Mouse (Mus musculus): ENCODE results near the gene Jund.
A peak's percentile ranks its signal among the peaks of the same experiment; 100 is the strongest.

Jund gene

DNA sequence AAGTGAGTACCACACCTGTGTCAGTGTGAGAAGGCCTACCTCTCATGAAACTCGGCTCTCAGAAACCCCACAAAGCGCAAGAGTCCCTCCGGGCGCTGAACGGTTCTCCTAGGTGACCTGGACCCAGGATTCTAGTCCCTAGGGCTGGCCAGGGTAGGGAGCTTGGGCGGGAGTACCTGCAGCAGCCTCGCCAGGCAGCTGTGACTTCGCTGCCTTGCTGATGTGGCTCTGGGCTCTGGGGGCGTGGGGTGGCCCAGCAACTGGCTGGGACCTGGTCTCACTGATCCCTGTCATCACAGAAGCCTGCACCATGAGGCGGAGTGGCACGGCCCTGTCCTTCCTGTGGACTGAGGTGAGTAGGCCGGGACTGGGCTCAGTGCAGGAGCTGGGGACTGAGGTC lies 25.5 kb downstream of the Jund start:
- DNase-seq (ENCODE audit: low spot score in 2 of 2), result no peak

DNA sequence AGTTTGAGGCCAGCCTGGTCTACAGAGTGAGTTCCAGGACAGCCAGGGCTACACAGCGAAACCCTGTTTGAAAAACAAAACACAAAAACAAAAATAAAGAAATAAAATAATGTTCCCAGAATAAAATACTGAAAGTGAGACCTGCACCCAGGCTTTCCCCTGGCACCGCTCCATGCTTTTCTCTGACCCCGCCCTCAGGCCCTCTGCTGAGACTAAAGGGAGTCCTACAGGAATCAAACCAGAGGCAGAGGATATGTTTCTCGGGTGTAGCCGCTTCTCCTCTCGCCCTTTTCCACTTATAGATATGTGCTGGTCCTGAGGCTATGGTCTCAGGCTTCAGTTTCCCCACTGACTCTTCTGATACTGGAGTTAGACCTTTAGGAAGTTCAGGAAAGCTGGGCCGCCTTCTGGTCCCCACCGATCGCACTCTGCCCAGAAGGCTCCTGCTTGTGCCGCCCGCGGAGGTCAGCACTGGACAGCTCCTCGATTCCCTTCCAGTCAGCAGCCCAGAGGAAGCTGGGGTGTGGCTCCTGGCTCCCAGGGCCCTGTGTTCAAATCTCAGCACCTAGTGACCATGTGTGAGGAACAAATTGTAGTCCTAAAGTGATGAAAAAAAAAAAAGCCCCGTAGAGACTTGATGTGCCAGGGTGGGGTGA lies 27.2 kb downstream of the Jund start:
- no peak for DNase-seq (ENCODE audit: low spot score in 2 of 2)

DNA sequence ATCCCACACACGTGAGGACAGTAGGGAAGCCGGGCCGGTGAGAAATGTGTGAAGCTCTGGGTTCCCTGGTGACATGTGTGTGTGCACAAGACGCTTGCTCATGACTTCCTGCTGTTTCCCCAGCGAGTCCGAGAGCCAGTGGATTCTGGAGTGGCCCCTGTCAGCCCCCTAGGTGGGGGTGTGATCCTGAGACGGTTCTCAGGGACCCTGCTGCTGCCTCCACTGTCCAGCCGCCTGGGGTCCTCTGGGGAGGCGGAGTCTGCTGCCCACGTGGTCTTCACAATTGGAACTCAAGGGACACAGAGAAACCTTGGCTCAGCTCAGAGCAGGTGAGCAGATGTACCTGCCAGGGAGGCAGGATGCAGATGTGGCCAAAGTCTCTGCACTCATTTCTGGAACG lies 28.0 kb downstream of the Jund start:
- DNase-seq (ENCODE audit: low spot score in 2 of 2), result no peak

DNA sequence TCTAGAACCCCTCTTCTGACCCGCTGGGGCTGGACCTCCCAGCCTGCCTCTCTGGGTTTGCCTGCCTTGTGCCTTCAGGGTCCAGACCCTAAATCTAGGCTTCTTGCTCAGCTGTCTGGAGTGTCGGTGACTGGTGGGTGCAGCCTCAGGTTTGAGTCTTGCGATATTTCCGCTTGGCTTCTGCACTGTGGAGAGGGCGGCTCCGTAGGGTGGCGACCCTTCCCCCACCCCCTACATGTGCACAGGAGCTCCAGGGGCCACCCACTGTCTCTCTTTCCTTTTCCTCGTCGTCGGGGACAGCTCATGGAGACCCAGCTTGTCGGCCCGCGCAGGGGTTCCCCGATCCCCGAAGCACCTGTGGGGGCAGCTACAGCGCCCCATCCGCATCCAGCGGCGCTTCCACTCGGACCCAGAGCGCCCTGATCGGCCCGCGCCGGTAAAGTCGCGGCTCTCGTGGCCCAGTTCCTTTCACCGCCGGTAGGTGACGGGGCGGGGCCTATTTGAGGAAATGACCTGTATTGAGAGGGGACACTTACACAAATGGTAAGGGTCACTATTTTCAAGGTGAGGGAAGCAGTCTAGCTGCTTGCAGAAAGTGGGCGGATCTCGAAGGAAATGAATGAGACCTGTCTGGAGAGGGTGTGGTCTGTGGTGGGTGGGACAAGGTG lies 31.2 kb downstream of the Jund start:
- no peak for DNase-seq (ENCODE audit: low spot score in 2 of 2)

DNA sequence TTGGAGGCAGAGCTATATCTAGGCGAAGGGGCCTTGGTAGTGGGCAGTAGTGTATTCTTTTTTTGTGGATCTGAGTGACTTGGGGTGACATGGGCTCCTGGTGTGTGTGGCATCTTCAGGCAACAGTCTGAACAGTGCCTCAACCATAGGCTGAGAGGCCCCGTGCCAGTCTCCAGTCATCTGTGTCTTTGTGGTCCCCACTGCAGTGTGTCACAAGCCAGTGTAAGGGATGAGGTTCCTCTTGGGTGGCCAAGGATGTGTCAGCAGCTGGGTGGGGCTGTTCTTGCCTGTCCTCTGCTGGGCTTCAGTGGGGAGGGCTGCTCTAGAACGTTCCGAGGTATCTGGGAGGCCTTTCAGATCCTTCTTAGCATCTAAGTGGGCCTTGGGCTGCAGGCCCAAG lies 32.2 kb downstream of the Jund start:
- DNase-seq (ENCODE audit: low spot score in 2 of 2), result no peak

DNA sequence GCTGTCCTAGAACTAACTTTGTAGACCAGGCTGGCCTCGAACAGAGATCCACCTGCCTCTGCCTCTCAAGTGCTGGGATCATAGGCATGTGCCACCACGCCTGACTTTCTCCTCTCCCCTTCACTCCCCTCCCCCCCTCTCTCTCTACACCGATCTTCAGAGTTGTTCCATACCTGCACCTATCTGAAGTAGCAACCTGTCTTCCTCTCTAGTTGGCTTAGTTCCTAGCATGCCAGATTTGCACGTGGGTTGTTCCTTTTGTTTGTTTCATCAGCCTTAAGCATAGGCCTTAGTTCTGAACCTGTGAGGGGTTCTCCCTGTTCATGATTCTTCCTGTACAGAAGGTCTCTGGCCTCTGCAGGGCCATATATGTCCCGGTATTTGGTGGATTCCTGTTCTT lies 39.0 kb downstream of the Jund start:
- no peak for DNase-seq (ENCODE audit: low spot score in 2 of 2)

DNA sequence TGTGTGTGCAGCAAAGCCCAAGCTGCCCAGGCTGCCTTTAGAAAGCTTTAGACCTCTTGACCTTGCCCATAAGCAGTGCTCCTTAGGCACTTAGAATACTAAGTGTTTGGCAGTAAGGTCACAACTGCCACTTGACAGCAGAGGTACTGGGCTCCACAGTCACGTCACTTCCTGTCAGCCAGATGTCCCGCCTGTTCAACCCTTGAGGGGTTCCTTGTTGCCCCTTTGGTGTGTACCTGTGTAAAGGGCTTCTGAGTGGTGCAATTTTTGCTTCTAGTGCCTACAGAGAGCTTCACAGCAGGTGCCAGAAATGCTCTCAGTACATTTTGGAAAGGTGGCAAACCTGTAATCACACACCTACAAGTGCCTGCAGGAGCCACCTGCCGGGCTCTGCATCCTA lies 39.5 kb downstream of the Jund start:
- no peak for DNase-seq (ENCODE audit: low spot score in 2 of 2)

DNA sequence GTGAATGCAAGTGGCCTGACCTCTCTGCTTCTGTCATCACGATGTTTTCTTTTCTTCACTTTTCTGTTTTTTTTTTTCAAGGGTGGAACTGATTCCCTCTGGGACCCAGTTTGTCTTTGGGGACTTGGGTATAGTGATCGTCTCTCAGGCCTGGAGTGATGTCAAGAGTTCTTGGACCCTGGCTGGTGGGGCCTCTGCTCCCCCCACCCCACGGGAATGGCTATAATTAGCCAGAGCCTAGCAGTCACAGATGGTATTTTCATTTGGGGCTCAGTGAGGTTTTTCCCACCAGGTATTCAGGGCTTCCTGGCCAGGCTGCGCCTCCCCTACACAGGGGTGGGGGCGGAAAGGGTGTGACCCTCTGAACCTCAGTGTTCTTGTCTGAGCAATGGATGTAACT lies 42.9 kb downstream of the Jund start:
- no peak for DNase-seq (ENCODE audit: low spot score in 2 of 2)

DNA sequence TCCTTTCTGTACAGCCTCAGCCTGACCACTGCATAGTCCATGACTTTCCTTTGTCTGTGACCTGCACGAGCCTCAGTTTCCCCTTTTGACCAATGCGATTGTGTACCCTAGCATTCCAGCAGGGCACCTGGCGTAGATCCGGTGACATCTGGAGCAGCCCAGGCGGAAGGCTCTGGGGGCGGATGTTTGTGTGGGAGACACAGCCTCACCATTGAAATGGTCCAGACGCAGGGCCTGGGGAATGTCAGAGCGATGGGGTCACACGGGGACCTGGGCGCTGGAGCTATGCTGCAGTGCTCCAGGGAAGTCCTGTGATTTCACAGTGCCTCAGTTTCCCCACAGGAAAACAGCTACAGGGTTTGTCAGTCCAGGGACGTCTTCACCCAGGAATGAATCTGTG lies 43.4 kb downstream of the Jund start:
- no peak for DNase-seq (ENCODE audit: low spot score in 2 of 2)

DNA sequence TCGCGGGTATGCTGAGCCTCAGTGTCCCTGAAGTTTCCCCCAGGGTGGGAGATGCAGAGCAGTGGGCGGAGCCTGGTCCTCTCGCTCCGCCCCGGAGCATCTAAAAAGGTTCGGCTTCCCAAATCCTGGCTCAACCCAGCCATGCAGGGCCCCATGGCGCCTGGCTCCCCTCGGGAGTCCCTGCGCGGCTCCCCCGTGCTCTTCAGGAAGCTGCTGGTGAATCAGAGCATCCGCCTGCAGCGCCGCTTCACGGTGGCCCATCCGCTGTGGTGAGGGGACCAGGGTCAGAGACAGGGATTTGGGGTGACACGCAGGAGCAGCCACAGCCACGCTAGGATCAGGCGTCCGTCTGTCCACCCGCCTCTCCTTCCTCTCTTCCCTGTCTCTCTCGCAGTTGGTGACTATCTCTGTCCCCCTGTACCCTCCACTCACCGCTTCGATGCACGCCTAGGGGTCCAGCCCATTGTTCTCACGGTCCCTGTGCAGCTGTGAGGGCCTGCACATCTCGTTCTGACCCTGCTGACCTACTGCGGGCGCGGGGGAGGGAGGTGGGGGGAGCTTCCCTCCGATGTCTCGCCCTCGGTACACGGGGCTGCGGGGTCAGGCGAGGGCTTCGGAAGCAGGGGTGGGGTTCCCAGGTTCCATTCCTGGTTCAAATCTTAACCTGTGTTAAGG lies 44.4 kb downstream of the Jund start:
- DNase-seq (ENCODE audit: low spot score in 2 of 2), result no peak

DNA sequence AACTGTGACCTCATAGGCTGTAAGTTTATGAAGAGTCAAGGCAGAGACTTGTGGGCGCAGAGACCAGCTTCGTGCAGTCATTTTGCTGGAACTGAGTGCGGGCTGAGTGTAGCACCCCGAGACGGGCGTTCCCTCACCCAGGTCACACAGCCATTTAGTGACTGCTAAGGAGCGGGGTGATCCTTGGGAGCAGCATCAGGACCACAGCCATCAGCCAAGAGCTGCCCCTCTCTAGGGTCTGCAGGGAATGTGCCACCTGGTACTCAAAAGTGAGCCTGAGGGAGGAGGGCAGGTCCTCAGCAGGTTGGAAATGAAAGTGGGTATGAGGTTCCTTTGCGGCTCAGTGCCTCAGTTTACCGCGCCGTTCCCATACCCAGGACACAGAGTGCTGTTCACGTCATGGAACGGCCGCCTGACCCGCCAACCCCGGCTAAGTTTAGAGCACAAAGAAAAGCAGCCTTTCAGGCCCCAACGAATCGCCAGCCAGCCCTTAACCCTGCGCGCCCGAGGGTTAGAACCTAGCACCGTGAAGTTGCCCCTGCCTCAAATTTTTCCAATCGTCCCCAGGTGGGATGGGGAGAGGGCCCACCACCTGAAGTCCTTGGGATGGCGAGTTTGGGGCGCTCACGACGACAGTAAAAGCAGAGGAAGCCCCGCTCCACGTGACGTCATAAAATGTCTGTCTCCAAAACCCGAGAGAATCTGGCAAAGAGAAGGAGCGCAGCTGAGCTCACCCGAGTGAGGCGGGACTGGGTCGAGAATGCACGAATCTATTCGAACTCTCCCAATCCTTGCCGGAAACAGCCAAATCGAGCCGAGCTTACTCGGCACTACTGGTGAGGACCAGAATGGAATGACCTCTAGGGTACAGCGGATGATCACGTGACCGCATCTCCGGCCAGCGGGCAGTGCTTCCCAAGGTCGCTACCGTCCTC lies 45.2 kb downstream of the Jund start:
- DNase-seq (ENCODE audit: low spot score in 2 of 2), result peak in 1 of 2 experiments; percentile 44

DNA sequence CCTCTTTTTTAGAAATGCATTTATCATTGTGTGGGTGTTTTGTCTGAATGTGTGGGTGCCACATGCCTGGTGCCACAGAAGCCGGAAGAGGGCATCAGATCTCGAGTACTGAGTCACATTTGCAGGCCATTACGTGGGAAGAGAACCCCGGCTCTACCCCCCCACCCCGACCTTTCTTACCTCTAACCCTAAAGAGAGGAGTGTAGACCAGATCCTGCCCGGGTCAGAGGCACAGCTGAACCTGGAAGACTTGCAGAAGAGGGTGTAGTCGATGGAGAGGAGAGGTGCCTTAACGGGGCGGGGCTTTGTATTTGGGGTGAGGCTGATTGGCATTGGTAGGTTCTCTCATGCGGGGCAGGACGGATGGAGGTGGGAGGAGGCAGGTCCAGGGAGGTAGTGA lies 46.1 kb downstream of the Jund start:
- no peak for DNase-seq (ENCODE audit: low spot score in 2 of 2)

DNA sequence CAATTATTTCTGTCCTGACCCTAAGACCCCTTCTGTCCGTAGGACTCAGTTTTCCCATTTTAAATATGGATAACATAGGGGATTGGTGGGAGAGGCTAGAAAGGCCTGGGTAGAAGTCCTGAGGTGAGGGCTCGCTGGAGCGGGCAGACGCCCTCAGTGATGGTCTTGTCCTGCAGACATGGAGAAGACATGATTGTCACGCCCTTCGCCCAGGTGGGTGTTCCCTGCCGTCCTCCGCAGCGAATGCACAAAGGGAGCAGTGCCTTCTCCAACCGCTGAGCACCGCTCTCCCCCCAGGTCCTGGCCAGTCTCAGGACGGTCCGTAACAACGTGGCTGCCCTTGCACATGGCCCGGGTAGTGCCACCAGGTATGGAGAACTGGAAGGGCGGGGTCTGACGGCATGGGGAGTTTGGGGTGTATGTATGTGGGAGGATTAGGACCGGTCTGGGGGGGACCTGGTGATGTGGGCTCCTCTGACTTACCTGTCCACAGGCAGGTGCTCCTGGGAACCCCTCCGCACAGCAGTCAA lies 47.0 kb downstream of the Jund start:
- DNase-seq (ENCODE audit: low spot score in 2 of 2), result no peak

DNA sequence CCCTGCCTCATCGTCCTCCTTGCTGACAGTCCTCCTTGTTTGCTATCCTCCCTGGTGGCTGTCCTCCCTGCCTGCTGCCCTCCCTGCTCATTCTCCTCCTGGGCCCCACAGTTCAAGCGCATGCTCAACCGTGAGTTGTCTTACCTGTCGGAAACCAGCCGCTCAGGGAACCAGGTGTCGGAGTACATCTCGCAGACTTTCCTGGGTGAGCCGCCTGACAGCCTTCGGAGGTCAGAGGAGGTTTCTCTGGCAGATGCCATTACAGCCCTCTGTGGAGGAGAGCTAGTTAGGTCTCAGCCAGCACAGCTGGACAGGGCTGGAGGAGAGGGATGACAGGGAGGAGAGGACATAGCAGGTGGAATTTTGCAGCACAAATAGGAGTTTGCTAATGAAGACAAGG lies 47.9 kb downstream of the Jund start:
- no peak for DNase-seq (ENCODE audit: low spot score in 2 of 2)

DNA sequence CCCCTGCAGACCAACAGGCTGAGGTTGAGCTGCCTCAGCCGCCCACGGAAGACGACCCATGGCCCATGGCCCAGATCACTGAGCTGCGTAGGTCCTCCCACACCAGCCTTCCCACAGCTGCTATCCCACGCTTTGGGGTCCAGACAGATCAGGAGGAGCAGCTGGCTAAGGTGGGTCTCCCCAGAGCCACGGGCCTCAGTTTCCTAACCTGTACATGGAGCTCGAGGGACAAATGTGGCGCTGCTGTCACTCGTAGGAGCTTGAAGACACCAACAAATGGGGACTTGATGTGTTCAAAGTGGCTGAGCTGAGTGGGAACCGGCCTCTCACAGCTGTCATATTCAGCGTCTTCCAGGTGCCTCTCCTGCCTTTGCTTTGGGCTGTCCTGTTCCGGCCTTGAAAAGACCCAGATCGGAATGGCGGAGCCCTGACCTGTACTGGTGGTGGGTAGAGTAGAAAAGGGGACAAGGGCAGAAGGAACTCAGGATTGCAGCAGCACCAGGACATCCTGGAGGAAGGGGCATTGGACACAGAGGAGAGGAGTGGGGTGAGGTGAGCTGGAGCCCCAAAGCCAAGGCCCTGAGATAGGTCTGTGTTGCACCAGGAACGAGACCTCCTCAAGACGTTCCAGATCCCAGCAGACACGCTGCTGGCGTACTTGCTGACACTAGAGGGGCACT lies 48.6 kb downstream of the Jund start:
- DNase-seq (ENCODE audit: low spot score in 2 of 2), result no peak

DNA sequence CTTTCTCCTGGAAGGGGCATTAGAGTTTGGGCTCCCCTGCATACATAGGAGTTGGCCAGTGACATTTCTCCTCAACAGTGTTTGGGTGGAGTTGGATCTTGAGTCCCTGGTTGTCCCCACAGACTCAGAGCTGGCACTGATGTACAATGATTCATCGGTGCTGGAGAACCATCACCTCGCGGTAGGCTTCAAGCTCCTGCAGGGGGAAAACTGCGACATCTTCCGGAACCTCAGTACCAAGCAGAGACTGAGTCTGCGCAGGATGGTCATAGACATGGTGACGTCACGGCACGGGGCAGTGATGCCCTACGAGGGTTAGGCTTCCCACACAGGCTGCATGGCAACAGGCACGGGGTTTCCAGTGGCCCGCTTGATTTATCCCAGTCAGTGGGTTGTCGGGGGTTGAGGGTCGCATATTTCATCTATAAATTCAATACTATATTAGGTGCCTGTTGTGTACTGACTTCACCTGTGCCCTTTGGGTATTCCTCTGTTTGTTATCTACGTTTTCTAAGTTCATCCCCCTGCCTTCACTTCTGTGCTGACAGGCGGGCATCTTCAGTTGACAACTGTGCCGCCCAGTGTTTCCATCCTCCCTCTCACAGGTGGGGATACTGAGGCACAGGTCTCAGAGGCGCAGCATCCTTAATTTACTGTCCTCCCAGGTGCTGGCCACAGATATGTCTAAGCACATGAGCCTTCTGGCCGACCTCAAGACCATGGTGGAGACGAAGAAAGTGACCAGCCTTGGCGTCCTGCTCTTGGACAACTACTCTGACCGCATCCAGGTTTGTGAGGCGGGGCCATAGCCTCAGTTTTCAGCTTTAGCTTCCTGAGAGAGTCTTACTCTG lies 49.7 kb downstream of the Jund start:
- no peak for DNase-seq (ENCODE audit: low spot score in 2 of 2)

DNA sequence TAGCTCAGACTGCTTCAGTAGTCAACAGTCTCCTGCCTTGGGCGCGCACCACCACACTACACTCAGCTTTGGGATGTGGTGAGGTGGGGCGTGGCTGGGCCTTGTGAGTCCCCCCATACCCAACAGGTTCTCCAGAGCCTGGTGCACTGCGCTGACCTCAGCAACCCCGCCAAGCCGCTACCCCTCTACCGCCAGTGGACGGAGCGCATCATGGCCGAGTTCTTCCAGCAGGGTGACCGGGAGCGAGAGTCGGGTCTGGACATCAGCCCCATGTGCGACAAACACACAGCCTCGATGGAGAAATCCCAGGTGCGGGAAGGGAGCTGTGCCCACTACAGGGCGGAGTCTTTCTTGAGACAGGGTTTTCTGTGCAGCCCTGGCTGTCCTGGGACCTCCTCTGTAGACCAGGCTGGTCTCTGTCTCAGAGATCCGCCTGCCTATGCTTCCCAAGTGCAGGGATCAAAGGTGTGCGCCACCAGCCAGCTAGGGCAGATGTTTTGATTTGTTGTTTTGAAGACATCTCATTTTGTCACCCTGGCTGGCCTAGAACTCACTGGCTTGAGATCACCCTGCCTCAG lies 50.4 kb downstream of the Jund start:
- no peak for DNase-seq (ENCODE audit: low spot score in 2 of 2)
